Mouse (Mus musculus) stomach, embryonic 14.5 days (tissue): ENCODE results near the gene Ptprm. TPM values are rescaled to one million over a fixed set of nuclear protein-coding genes. Genes with fewer than 3 reads are reported as not detected.

ENCODE experiments used
- ATAC-seq: fragments of 200-750 bp; cut with Nextera tagmentation; 2 replicates; pipeline ENCODE4 v1.8.0; 2017; ENCODE audit warnings: low read depth, moderate TSS enrichment; ENCODE audit not compliant: insufficient number of reproducible peaks, insufficient read depth, low FRiP score
- H3K27ac ChIP-seq: fragments of 300-500 bp; sonication (generic); 2 replicates; pipeline ENCODE4 v1.5.1; 2014; ENCODE audit warnings: mild to moderate bottlenecking, low read length, moderate library complexity, mixed read lengths
- H3K27me3 ChIP-seq: fragments of 300-500 bp; sonication (generic); 2 replicates; pipeline ENCODE4 v1.6.1; 2014; ENCODE audit warnings: low read length, control low read depth, mixed read lengths; ENCODE audit not compliant: control insufficient read depth, insufficient read depth
- H3K36me3 ChIP-seq: fragments of 300-500 bp; sonication (generic); 2 replicates; pipeline ENCODE4 v1.6.1; 2014; ENCODE audit warnings: mild to moderate bottlenecking, control low read depth, low read length, moderate library complexity, mixed read lengths; ENCODE audit not compliant: control insufficient read depth, insufficient read depth
- H3K4me1 ChIP-seq: fragments of 300-500 bp; sonication (generic); 2 replicates; pipeline ENCODE4 v1.6.1; 2014; ENCODE audit warnings: low read length, control low read depth, mixed read lengths; ENCODE audit not compliant: control insufficient read depth, insufficient read depth
- H3K4me2 ChIP-seq: fragments of 300-500 bp; sonication (generic); replicated peaks from 2 replicates; pipeline ENCODE4 v1.6.1; 2014; ENCODE audit warnings: low read depth, low read length, control low read depth
- H3K4me3 ChIP-seq: fragments of 300-500 bp; sonication (generic); 2 replicates; pipeline ENCODE4 v1.5.1; 2014; ENCODE audit warnings: low read depth, low read length, control low read depth
- H3K9ac ChIP-seq: fragments of 300-500 bp; sonication (generic); replicated peaks from 2 replicates; pipeline ENCODE4 v1.6.1; 2014; ENCODE audit warnings: low read depth, mild to moderate bottlenecking, control low read depth, low read length, moderate library complexity, mixed read lengths
- H3K9me3 ChIP-seq: fragments of 300-500 bp; sonication (generic); 2 replicates; pipeline ENCODE4 v1.6.1; 2016; ENCODE audit warnings: low read depth, low read length, control low read depth; ENCODE audit not compliant: control insufficient read depth
- WGBS: fragments of 180-500 bp; shearing (Covaris S2); extraction: QIAGEN DNeasy Blood & Tissue Kit; methylation state at CpG from one replicate; pipeline ENCODE4 v1.1.7; 2014; 5-methylcytosine and 5-hydroxymethylcytosine counted together
- polyA plus RNA-seq: library from polyadenylated mRNA; unstranded; fragments of >200 nt; fragmentation: Nextera tagmentation; extraction: Ambion mirVana; gene quantifications from 2 replicates; pipeline ENCODE4 v1.2.1, GENCODE M21; 2014

Gene Ptprm
- polyA plus RNA-seq, 1 experiment from 2014 or later = 17.7 TPM

DNA sequence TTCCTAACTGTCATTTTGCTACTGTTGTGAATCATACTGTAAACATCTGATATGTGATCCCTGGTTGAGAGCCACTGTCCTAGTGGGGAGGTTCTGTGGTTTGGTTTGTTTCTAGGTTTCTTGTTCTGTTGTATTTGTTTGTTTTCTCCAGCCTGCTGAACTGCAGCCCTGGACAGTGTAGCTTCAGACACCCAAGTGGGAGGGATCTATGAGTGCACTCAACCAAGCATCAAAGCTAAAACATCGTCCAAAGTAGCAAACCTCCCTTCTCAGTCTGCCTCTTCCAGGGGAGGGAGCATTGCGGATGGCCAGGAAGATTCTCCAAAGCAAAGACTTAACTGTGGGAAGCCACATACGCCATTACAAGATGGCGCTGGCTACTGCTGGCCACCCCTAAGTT is 88.7 kb downstream of the Ptprm start:
- Histone ChIP-seq H3K27me3 (no peaks in the 10 kb centered on the region), H3K4me3 (no peak overlapping the region), H3K36me3 (no peaks in the 10 kb centered on the region), H3K4me1 (no peaks in the 10 kb centered on the region), H3K4me2 (no peak overlapping the region), H3K9me3 (no peaks in the 10 kb centered on the region), H3K27ac (no peak overlapping the region), H3K9ac (no peak overlapping the region)
- WGBS = 91% methylated on average over 4 of the region's 4 CpGs
- no peak for ATAC-seq

DNA sequence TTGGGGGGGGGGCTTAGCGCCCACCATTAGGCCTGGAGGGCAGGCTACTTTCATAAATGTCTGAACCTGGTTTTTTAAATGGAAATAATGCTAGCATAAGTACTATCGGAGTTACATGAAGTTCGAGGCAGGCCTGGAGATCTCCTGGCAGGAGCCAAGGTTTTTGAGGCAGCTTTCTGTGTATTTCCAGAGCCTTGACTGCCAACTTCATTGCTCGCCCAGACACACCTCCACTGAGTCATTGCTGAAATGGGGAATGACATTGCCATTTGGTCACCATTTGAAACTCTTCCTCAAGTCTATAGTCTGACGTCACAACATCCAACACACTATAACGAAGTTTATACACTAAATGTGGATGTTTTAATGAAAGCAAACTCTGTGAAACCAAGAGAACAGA is 89.5 kb downstream of the Ptprm start:
- no peak overlapping the region for H3K9ac ChIP-seq
- H3K4me3 ChIP-seq = no peak overlapping the region
- H3K4me2 ChIP-seq = no peak overlapping the region
- 90% methylated on average over 6 of the region's 6 CpGs for WGBS
- ATAC-seq = no peak
- no peak overlapping the region for H3K27ac ChIP-seq
- H3K4me1 ChIP-seq = no peaks in the 10 kb centered on the region
- no peaks in the 10 kb centered on the region for H3K36me3 ChIP-seq
- no peaks in the 10 kb centered on the region for H3K27me3 ChIP-seq
- no peaks in the 10 kb centered on the region for H3K9me3 ChIP-seq

DNA sequence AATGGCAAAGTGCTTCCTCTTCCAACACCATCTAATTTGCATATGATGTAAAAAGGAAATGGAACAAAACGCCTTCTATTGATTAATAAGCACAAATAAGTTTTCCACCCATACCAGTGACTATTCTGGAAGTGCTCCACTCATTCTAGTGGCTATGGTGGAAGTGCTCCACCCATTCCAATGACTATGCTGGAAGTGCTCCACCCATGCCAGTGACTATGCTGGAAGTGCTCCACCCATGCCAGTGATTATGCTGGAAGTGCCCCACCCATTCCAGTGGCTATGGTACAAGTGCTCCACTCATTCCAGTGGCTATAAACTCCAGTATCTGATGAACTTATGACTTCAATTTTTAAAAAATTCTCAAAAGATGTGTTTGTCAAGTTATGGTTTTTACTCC is 91.2 kb downstream of the Ptprm start:
- Histone ChIP-seq H3K9ac (no peak overlapping the region), H3K4me3 (no peak overlapping the region), H3K27me3 (no peaks in the 10 kb centered on the region), H3K4me2 (no peak overlapping the region), H3K27ac (no peak overlapping the region), H3K4me1 (no peaks in the 10 kb centered on the region), H3K9me3 (no peaks in the 10 kb centered on the region), H3K36me3 (no peaks in the 10 kb centered on the region)
- WGBS = 67% methylated on average over 1 of the region's 1 CpGs
- ATAC-seq = no peak

DNA sequence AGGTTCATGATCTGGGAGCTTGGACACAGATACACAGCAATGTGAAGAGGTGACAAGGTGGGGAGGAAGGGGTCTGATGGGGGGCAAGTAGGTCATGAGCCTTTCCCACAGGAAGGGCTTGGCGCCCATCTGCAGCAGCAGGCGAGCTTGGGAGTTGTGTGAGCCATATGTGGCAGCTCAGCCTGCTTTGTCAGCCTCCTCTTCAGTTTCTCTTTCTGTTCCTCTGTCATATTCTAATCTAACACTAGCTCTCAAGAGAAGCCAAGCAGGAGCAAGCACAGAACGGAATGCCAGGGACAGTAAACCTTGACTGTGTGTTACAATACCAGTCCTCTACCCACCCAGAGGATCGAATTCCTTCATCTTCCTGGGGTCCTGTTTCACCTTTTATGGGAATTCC is 94.2 kb downstream of the Ptprm start:
- no peak for ATAC-seq
- Histone ChIP-seq H3K4me1 (no peaks in the 10 kb centered on the region), H3K36me3 (no peaks in the 10 kb centered on the region), H3K9me3 (no peaks in the 10 kb centered on the region), H3K4me3 (no peak overlapping the region), H3K9ac (no peak overlapping the region), H3K4me2 (no peak overlapping the region), H3K27ac (no peak overlapping the region), H3K27me3 (no peaks in the 10 kb centered on the region)
- WGBS = 80% methylated on average over 4 of the region's 4 CpGs

DNA sequence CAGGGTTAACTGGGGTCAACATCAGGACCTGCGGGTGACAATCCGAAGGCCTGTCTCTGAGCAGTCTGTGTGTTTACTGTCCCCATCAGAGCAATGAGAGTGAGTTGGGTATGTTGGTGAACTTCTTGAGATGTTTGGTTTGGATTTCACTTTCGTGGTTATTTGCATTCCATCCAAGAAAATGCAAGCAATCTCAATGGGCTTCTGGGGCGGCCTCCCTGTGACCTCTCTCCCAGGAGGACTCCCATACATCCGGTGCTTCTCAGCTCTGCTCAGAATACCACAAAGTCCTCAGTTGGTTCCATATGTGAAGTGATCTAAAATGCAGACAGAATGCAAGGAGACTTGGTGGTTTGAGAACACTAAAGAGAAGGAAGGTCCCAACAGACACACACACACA is 96.5 kb downstream of the Ptprm start:
- Histone ChIP-seq H3K4me3 (no peak overlapping the region), H3K36me3 (no peaks in the 10 kb centered on the region), H3K9ac (no peak overlapping the region), H3K4me1 (no peaks in the 10 kb centered on the region), H3K27me3 (no peaks in the 10 kb centered on the region), H3K4me2 (no peak overlapping the region), H3K9me3 (no peaks in the 10 kb centered on the region), H3K27ac (no peak overlapping the region)
- WGBS = 47% methylated on average over 5 of the region's 5 CpGs
- no peak for ATAC-seq

DNA sequence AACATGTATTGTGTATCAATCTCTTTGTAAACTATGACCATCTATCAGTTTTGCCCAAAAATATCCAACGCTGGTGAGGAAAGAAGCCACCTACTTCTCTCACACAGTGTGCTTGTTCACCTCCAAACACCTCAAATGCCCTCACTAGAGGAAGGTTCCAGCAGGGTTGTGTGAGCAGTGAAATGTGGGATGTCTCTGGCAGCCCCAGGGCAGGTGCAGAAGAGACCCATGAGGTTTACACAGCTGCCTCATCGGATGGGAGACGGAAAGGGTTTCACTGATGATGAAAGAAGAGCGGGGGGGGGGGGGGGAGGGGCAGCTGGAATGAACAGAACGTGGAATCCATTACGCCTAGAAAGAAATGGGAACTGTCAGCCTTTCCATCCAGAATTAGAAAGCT is 98.1 kb downstream of the Ptprm start:
- no peak overlapping the region for H3K27ac ChIP-seq
- no peak overlapping the region for H3K9ac ChIP-seq
- no peak overlapping the region for H3K4me3 ChIP-seq
- no peaks in the 10 kb centered on the region for H3K9me3 ChIP-seq
- H3K4me1 ChIP-seq = no peaks in the 10 kb centered on the region
- 52% methylated on average over 6 of the region's 6 CpGs for WGBS
- no peak for ATAC-seq
- no peaks in the 10 kb centered on the region for H3K27me3 ChIP-seq
- H3K36me3 ChIP-seq = no peaks in the 10 kb centered on the region
- H3K4me2 ChIP-seq = no peak overlapping the region

DNA sequence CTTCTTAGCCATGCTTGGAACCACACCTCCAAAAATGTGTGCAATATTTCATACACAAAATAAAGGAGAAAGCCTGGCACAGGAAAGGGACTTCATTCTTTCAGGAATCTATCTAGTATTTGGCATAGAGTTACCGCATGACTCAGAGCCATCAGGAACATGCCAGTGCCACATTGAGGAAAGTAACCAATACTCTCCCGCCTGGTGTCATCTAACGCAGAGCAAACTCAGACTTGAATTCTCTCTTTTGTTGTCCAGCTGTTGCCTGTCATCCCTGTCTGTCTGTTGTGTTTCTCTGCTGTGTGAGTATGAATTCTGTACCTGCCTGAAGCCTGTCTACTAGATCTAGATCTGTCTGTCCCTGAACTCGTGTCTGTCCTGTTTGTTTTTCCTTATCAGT is 100.8 kb downstream of the Ptprm start:
- no peaks in the 10 kb centered on the region for H3K36me3 ChIP-seq
- no peaks in the 10 kb centered on the region for H3K27me3 ChIP-seq
- H3K4me3 ChIP-seq = no peak overlapping the region
- no peaks in the 10 kb centered on the region for H3K4me1 ChIP-seq
- H3K9ac ChIP-seq = no peak overlapping the region
- H3K9me3 ChIP-seq = no peaks in the 10 kb centered on the region
- ATAC-seq = no peak
- H3K27ac ChIP-seq = no peak overlapping the region
- 47% methylated on average over 4 of the region's 4 CpGs for WGBS
- no peak overlapping the region for H3K4me2 ChIP-seq

DNA sequence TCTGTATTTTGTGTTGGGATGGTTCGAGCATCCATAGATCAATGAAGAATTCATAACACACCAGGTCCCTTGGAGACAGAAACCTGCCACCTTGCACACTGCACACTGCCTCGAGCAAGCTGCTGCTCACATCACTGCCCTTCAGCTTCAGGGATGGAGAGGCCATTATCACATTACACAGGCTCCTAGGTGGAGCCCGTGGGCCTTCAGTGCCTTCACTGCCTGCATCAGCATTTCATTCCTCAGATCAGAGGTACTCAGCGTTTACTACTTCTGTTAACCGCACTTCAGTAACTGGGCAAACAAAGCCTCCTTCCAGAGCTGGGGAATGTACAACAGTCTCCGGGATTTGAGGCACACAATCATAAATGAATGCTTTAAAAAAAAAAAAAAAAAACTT is 101.3 kb downstream of the Ptprm start:
- WGBS = 57% methylated on average over 6 of the region's 6 CpGs

DNA sequence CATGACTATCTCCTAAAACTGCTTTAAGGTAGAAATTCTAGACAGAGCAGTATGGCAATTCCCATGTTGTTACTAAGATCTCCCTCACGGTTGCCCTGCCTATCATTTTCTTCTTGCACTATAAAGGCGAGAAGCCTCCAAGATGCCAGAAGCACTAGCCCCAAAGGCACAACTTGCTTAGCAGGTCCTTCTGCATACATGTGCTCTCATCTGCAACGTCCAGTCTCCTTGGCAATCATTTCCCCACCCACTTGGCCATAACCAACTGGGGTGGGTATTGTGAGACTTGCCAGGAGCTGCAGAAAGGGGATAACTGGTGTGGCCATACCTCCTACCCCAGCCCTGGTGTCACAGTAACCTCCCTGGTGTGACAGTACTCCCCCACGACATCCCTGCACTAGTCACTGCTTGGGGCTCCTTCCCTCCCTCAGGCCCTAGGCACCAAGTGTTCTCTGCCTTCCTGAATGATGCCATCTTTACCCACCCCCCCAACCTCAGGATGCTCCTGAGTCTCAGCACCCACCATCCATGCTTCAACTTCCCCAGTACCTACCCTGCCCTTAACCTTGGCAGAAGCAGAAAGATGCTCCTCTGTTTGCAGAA is 108.9 kb downstream of the Ptprm start:
- Histone ChIP-seq H3K4me2 (no peak overlapping the region), H3K9me3 (no peaks in the 10 kb centered on the region), H3K27me3 (no peaks in the 10 kb centered on the region), H3K27ac (no peak overlapping the region), H3K4me3 (no peak overlapping the region), H3K36me3 (no peaks in the 10 kb centered on the region), H3K4me1 (0 out of 2 replicates have a peak, but pooled peaks cover 3% of the 10 kb centered on the region), H3K9ac (no peak overlapping the region)
- 55% methylated on average over 4 of the region's 4 CpGs for WGBS
- ATAC-seq = no peak; the same call in 1 of the 2 replicates

More for the DNA sequence above, 101.3 kb downstream of the Ptprm start:
- Histone ChIP-seq H3K4me2 (no peak overlapping the region), H3K9ac (no peak overlapping the region), H3K27me3 (no peaks in the 10 kb centered on the region), H3K4me1 (no peaks in the 10 kb centered on the region), H3K9me3 (no peaks in the 10 kb centered on the region), H3K4me3 (no peak overlapping the region), H3K36me3 (no peaks in the 10 kb centered on the region), H3K27ac (no peak overlapping the region)
- no peak for ATAC-seq
